Mouse (Mus musculus) testis, adult 2 months (tissue): ENCODE measurements around the gene Pax1. TPM values are rescaled to one million over a fixed set of nuclear protein-coding genes. Genes with fewer than 3 reads are reported as not detected.
A peak's percentile ranks its signal among the peaks of the same experiment; 100 is the strongest.

Experiments
- H3K27ac ChIP-seq: fragments of 200-500 bp; 2 replicates; pipeline ENCODE4 v1.5.1; 2012; ENCODE audit warnings: low read depth, low read length; ENCODE audit not compliant: control insufficient read depth, insufficient read depth
- H3K27me3 ChIP-seq: fragments of 200-500 bp; 2 replicates; pipeline ENCODE4 v1.6.1; 2012; ENCODE audit warnings: mild to moderate bottlenecking, low read length, moderate library complexity; ENCODE audit not compliant: control insufficient read depth, insufficient read depth
- H3K36me3 ChIP-seq: fragments of 200-500 bp; 2 replicates; pipeline ENCODE4 v1.6.1; 2012; ENCODE audit warnings: mild to moderate bottlenecking, low read length; ENCODE audit not compliant: control insufficient read depth, insufficient read depth
- H3K4me1 ChIP-seq: fragments of 200-500 bp; 2 replicates; pipeline ENCODE4 v1.6.1; 2012; ENCODE audit warnings: low read length; ENCODE audit not compliant: control insufficient read depth, insufficient read depth
- H3K4me3 ChIP-seq: fragments of 200-500 bp; 2 replicates; pipeline ENCODE4 v1.5.1; 2012; ENCODE audit warnings: low read depth, mild to moderate bottlenecking, low read length, moderate library complexity, mixed read lengths; ENCODE audit not compliant: control insufficient read depth
- CTCF ChIP-seq: fragments of 200-500 bp; IDR thresholded peaks from 2 replicates; pipeline ENCODE4 v1.5.1; 2012; ENCODE audit warnings: low read depth, mild to moderate bottlenecking, inconsistent platforms, low read length, moderate library complexity; ENCODE audit not compliant: control insufficient read depth, insufficient read depth, insufficient replicate concordance
- POLR2A ChIP-seq: fragments of 200-500 bp; IDR thresholded peaks from 2 replicates; pipeline ENCODE4 v1.6.1; 2012; ENCODE audit warnings: low read depth, mild to moderate bottlenecking, inconsistent platforms, low read length, moderate library complexity; ENCODE audit not compliant: control insufficient read depth
- polyA plus RNA-seq: library from polyadenylated mRNA; depleted of rRNA; stranded (reverse); fragments of >200 nt; gene quantifications from 2 replicates; pipeline ENCODE4 v1.2.3, GENCODE M21; 2012

The Pax1 gene
- polyA plus RNA-seq, 1 experiment, result 9.9 TPM

DNA sequence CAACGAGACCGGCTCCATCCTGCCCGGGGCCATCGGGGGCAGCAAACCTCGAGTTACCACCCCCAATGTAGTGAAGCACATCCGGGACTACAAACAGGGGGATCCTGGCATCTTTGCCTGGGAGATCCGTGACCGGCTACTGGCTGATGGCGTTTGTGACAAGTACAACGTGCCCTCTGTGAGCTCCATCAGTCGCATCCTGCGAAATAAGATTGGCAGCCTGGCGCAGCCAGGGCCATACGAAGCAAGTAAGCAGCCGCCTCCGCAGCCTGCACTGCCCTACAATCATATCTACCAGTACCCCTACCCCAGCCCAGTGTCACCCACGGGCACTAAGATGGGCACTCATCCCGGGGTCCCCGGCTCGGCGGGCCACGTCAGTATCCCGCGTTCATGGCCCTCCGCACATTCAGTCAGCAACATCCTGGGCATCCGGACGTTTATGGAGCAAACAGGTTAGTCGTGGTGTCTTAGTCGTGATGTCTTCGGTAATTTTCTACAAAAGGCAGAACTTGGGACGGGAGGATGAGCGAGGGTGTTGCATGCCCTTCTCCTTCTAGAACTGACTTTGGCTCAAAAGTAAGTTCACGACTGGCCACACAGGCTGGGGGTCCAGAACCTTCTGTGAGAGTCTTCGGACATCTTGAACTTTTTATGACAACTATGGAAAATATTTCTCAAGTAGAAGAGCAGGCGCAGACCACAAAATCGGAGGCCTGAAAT lies 4.3 kb downstream of the Pax1 start:
- TF ChIP-seq CTCF (no peak), POLR2A (no peak; the same call in 1 of the 2 replicates)
- peak overlapping the region; percentile 69 for H3K4me3 ChIP-seq

DNA sequence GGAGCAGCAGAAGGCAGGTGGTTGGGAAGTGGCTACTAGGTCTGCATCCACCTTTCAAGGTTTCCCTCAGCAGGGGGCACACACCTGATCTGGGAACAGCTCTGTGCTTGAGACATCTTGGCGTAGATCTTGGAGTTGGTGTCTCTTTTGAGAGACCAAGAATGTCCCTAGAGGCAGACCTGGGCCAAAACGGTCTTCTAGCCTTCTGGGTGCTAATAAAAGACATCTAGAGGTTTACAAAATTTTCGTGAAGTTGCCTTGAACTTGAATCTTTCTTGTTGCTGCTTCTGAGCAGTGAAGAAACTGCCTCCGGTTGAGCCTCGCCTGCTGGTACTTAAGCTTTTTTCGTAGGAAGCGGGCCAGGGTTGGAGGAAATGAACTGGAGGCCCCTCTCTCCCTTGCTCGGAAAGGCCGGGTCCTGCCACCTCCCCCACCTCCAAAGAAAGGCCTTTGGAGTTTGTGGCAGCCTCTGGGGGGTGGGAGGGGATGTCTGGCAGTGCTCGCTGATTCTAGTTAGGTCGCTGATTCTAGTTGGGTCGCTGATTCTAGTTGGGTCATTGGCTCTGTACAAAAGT lies 5.6 kb downstream of the Pax1 start:
- peaks cover 16% of the 10 kb centered on the region for H3K4me1 ChIP-seq
- H3K36me3 ChIP-seq, result no peaks in the 10 kb centered on the region
- no peak for TF ChIP-seq POLR2A
- TF ChIP-seq CTCF, result no peak
- H3K27me3 ChIP-seq, result peaks cover 12% of the 10 kb centered on the region
- peak overlapping the region; percentile 52 for H3K4me3 ChIP-seq
- no peak overlapping the region for H3K27ac ChIP-seq

More for the DNA sequence above, 4.3 kb downstream of the Pax1 start:
- Histone ChIP-seq H3K27ac (no peak overlapping the region), H3K4me1 (peaks cover 19% of the 10 kb centered on the region), H3K27me3 (peaks cover 12% of the 10 kb centered on the region), H3K36me3 (no peaks in the 10 kb centered on the region)

DNA sequence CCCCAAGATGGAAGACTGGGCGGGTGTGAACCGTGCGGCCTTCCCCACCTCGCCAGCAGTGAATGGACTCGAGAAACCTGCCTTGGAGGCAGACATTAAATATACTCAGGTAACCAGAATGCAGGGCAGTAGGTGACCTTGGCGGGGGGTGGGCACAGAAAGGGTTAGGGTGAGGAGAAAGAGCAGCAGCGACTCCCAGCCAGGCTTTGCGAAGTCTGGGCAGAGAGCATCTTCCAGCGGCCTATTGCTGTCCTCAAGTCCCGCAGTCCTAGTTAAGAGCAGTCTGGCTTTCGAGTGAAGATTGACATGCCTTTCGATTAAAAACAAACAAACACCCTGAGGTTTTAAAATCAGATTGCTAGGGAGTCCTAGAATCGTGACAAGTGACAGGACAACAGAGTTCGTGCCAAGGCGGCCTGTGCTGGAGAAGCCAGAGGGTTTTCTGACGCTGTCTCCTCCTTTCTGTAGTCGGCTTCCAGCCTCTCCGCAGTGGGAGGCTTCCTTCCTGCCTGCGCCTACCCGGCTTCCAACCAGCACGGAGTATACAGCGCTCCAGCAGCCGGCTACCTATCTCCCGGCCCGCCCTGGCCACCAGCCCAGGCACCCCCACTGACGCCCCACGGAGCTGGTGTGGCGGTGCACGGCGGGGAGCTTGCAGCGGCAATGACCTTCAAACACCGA lies 6.3 kb downstream of the Pax1 start:
- TF ChIP-seq CTCF (no peak), POLR2A (no peak)
- peaks cover 14% of the 10 kb centered on the region for H3K4me1 ChIP-seq
- H3K27ac ChIP-seq, result no peak overlapping the region
- H3K27me3 ChIP-seq, result peaks cover 10% of the 10 kb centered on the region
- peak overlapping the region; percentile 41 for H3K4me3 ChIP-seq
- H3K36me3 ChIP-seq, result no peaks in the 10 kb centered on the region

DNA sequence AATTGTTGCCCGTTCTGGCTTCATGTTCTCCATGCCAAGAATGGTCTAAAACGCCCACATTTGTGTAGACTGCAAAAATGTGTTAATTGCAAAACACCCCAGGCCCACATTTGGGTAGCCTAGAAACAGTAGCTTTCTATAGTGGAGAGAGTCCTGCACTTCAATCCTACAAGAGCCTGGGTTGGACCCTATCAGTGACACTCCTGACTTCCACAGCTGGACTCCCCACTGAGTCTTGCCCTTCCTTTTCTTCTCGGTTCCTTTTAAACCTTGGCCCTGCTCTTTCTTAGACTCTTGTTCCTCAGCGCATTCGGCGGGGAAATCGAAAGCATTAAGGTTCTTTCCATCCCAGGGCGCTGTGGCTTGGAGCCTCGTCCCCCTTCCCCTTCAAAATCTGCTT lies 7.8 kb downstream of the Pax1 start:
- Histone ChIP-seq H3K4me3 (no peak overlapping the region), H3K4me1 (peaks cover 14% of the 10 kb centered on the region), H3K27ac (no peak overlapping the region), H3K36me3 (no peaks in the 10 kb centered on the region), H3K27me3 (peaks cover 10% of the 10 kb centered on the region)
- TF ChIP-seq CTCF, result no peak
- no peak for TF ChIP-seq POLR2A

DNA sequence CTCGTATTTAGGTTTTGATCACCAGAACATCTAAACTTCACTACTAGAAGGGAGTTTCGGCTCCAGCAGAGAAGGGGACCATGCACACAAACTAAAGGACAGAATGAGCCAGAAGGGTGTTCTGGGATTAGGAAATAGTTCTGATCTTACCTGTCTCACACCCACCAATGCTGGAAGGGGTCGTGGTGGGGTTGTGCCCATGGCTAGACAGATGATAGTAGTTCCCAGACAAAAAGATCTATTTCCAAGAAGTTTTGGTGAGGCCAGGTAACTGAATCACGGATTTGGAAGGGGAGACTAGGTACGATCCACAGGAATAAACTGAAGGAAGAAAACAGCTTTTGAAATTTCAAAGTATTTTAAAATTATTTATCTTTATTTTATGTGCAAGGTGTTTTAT lies 8.4 kb downstream of the Pax1 start:
- no peak for TF ChIP-seq CTCF
- Histone ChIP-seq H3K4me3 (no peak overlapping the region), H3K36me3 (no peaks in the 10 kb centered on the region), H3K27me3 (peaks cover 9% of the 10 kb centered on the region), H3K27ac (no peak overlapping the region), H3K4me1 (peaks cover 11% of the 10 kb centered on the region)

DNA sequence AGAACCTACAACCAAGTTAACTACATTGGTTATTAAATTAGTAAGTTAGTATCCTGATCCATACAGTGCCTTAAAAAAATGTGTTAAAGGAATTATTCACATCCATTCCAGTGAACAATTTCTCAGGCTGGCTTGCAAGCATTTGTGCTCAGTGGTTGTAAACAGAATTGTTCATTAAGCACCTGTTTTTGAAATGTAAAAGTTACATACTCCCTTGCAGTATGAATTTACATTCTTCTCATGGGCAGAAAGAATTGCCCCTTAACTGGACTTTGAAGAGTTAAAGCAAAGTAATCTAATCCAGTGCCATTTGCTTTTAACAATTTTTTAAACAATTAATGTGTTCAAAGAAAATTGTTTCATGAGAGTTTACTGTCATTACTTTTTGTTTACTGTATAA lies 9.6 kb downstream of the Pax1 start:
- TF ChIP-seq POLR2A, result no peak
- TF ChIP-seq CTCF, result no peak
- H3K27me3 ChIP-seq, result 0 out of 2 replicates have a peak, but pooled peaks cover 2% of the 10 kb centered on the region

DNA sequence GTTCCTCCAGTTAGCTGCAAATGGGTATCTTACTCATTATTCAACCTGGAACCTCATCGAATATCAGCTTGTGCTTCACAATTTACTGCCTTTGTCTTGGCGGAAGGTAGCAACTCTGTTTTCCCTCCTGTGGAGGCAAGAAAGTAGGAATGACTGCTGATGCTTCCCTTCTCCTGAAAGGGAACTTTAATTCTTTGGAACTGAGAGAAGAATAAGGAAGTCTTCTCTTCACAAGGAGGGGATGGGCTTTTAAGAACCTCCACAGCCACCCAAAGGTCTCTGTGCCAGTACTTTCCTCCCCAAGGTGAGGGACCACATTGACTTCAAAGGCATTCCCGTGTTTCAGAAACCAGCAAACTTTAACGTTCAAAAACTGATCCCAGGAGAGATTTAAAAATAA lies 10.1 kb downstream of the Pax1 start:
- Histone ChIP-seq H3K36me3 (no peaks in the 10 kb centered on the region), H3K4me3 (no peak overlapping the region), H3K27ac (no peak overlapping the region), H3K4me1 (peaks cover 3% of the 10 kb centered on the region), H3K27me3 (0 out of 2 replicates have a peak, but pooled peaks cover 2% of the 10 kb centered on the region)
- no peak for TF ChIP-seq POLR2A
- TF ChIP-seq CTCF, result no peak

More for the DNA sequence above, 9.6 kb downstream of the Pax1 start:
- Histone ChIP-seq H3K4me3 (no peak overlapping the region), H3K27ac (no peak overlapping the region), H3K4me1 (peaks cover 3% of the 10 kb centered on the region), H3K36me3 (no peaks in the 10 kb centered on the region)
